Mouse (Mus musculus) cerebral cortex, adult 2 months (tissue): Measurements from ENCODE around the gene St3gal3.

Experiments
- WGBS: fragments of 180-500 bp; shearing (Covaris S2); methylation state at CpG from one replicate; pipeline ENCODE4 v1.1.7; 2018; 5-methylcytosine and 5-hydroxymethylcytosine counted together

The St3gal3 gene

DNA sequence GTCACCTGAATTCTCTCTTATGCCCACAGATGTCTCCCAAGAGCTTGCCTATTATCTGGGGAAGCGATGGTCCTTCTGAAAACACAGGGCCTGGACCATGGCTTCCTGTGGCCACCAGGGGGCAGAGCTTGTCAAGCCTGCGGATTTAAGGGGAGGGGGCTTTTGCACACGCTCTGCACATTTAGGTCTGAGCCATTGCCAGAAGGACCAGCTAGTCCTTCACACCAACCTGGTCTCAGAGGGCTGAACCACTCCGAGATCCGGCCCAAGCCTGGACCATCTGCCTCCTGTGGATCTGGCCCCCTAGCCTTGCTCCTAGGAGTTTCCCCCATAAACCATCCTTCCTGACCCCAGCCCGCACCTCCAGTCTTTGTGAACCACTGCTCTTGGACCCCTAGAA lies 206.5 kb downstream of the St3gal3 start:
- 21% methylated on average over 6 of the region's 6 CpGs for WGBS

DNA sequence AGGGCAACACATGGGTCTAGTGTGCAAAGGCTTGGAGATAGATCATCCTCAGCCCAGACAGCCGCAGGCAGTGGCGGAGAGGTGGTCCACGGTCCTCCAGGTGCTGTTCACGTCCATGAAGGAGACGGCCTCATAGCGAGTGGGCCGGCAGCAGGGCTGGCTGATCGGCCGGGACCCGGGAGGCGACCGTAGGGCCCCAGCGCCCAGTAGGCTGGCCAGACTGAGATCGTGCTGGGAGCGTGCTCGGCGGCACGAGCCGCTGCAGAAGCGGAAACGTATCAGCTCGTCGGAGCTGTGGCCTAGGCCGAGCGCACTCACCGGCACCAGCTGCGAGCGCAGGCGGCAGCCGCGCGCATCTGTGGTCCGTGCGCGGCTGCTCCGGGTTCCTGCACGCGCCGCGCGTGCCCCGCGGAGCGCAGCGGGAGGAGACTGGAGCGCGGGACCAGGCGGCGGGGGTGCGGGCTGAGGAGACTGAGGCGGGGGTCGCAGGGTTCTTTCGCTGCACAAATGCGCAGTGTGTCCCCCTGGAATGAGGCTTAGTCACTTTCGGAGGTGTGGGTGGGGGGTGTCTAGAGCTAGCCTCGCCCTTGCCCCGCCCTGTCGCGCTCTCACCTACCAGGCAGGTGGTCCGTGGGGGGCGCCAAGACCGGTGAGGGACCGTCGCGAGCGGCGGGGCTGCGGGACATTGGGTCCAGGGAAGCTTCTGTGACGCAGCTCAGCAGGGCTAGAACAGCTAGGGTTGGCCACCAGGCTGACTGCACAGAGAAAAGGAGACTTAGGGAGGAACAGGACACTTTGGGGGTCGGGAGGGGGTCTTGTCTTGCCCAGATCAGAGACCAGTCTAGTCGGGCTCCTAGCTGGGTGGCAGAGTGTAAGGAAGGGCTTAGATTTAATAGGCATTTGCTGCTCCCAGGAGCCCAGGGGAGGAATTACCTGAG lies 207.9 kb downstream of the St3gal3 start:
- WGBS = 3% methylated on average over 71 of the region's 71 CpGs

DNA sequence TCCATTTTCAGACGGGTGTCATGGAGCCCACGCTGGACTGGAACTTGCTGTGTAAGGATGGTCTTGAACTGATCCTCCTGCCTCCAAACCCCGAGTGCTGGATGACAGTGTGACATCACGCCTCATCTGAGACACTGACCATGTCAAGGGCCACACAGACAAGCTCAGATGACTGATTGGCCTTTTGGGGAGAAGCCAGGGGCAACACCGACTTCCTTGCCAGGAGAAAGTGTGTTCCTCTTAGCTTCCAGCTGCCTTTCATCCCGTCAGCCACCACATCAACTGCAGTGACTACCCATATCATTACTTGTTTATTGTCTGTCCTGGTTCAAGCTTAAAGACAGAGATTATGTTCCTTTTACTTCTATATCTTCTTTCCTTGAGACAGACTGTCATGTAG lies 209.8 kb downstream of the St3gal3 start:
- WGBS = 71% methylated on average over 5 of the region's 6 CpGs

DNA sequence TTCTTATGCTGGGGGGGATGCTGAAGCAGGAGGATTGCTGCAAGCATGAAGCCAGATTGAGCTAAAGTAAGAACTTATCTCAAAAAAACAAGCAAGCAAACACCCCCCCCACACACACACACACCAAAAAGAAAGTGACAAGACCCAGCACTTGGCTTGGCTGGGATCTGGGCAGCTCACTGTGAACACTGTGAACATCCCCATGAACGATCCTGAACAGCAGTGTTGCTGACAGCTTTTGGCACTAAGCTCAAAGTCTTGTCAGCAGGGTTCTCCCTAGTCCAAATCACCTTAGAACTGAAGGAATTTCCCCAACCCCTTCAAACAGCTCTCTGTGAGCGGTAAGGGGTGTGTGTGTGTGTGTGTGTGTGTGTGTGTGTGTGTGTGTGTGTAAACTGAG lies 211.3 kb downstream of the St3gal3 start:
- WGBS = 59% methylated on average over 2 of the region's 2 CpGs

DNA sequence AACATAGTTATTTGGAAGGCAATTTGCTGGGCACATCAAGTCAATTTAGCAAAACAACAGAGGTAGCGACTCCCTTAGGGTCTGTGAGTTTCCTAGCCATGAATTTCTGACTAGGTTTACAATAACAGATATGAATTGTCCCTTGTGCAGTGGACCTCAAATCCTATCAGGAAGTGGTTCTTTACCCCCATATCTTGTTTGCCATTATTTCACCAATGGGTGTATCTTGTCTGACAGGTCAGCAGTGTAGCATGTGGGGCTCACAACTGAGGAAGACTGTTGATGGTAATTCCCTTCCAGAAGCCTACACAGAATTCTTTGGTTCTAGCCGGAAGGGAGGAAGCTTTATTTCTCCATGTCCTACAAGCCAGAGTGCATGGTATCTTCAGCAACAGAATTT lies 213.4 kb downstream of the St3gal3 start:
- WGBS = 94% methylated on average over 2 of the region's 2 CpGs

DNA sequence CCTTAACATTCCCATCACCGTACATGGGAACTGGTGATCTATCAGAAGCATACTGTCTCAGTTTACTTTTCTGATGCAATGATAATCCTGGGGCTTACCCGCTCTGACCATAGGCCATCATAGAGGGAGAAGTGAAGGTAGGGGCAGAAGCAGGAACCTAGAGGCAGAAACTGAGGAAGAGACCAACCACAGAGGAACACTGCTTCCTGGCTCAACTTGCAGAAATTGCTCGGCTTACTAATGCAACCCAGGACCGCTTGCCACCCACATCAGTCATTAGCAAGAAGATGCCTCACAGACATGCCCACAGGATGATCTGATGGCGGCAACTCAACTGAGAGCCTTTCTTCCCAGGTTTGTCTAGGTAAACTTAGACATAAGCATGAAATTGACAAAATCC lies 216.0 kb downstream of the St3gal3 start:
- WGBS = 81% methylated on average over 5 of the region's 5 CpGs

DNA sequence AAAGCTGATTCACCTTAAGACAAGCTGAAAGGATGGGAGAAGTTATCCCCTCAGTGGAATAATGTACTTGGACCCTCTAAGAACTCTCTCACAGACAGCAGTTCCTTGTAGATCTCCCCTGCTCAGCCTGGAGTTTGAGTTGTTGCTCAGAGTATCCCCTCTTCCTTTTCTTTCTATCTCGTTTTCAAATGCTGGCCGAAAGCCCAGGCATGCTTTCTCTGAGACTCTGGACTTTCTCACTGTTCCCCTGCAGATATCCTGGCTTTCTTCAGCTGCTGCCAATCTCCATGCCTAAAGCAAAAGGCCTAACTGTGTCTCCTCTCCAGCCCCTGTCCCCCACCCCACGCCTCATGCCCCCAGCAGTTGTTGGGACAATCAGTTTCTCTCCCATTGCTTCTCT lies 216.5 kb downstream of the St3gal3 start:
- WGBS = 38% methylated on average over 3 of the region's 3 CpGs

DNA sequence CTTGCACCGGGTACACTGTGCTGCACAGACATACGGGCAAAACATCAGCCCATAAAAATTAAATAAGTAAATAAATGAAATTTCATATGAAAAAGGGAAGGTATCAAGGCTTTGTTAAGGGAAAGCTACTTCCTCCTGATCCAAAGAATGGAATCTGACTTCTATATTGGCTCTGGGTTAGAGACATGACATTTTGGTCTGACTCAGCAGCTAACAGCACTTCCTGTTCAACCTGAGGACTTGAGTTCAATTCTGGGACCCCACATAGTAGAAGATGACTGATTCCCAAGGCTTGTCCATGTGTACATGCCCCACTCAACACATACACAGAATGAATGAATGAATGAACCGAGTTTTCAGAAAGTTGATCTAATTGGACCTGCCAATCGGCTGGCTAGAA lies 216.9 kb downstream of the St3gal3 start:
- WGBS = 84% methylated on average over 4 of the region's 4 CpGs

DNA sequence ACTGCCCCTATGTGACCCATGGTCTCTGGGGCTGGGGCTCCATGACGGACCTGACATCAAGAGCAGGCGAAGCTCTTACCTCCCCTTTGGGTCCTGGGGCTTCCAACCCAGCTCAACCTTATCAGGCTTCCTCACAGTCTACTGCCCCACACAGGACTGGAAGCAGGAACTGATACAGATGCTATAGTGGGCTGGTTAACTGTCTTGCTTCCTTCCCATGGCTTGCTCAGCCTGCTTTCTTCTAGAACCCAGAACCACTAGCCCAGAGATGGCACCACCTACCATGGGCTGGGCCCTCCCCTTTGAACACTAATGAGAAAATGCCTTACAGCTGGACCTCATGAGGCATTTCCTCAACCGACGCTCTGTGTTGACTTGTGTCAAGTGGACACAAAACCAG lies 217.3 kb downstream of the St3gal3 start:
- 87% methylated on average over 4 of the region's 4 CpGs for WGBS

DNA sequence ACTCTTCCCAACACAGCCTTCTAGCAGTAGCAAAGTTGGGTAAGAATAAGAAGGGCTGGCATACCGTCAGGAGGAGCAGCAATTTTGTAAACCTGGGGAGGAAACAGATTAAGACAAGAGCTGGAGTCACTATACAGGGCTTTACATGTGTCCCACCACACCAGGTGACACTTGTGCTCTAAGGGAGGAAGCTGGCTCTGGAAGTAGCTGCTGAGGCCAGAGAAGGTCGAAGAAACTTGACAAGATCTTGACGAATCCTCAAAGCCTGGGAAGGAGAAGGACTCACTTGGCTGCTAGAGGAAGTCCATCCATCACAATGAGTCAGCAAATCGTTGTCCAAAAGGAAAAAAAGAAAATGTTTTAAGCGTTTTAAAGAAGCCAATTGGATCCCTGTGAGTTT lies 218.3 kb downstream of the St3gal3 start:
- WGBS = 73% methylated on average over 5 of the region's 5 CpGs

DNA sequence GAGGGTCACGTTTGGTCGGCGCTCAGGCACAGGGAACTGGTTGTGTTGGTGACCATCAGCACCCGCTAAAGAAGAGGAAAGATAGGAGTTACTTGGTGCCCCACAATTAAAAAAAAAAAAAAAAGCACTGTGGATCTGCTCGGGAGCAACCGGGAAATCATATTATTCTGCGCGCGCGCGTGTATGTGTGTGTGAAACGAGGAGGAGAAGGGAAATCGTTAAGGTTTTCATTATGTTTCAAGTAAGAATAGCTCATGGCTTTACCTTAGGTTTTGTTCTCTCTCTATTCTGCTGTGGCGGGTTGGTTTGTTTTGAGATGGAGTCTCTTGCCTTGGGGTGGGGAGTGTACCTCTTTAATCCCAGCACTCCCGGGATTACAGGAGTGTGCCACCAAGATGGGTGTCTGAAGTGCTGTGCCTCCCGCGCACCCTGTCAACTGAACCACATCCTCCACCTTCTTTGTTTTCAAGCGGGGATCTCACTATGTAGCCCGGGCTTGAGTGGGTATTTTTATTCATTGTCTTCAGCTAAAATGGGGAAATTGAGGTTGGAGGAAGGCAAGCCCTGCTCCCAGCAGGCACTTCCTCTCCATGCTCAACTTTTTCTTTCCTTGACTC lies 219.1 kb downstream of the St3gal3 start:
- 2% methylated on average over 19 of the region's 19 CpGs for WGBS

DNA sequence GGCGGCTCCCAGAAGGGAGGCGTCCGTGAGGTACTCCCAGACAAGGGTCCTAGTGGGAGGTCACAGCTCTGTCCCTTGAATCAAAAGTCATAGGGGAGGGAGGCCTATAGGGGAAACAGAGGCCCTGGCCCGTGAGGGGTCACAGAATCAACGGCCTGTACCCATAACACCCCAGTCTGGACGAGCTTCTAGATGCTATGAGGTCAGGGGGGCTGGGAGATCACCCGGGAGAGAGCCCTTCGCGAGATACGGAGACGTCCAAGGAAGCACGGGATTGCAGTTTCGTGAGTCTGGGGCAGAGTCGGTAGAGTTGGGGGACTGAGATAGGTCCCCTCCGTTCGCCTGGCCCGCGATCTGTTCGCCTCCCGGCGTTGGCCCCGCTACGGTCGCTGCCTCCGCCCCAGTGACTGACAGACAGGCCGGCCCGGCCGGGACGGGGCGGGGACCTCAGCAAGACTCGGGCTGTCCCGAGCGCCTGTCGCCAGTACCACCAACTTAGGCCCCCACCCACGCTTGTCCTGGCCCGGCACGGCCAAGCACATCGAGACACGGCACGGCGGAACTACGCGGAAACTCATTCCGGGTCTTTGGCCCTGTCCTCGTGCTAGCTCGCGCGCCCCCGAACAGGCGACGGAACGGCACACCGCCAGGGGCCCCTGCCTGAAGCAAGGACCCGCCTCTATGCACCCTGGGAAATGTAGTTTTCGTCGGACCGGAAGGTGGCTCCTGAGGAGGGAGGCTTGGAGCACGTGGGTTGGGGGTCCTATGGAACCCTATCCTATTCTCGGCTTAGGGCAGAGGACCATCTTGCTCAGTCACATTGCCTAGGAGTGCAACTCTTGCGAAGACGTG lies 219.9 kb downstream of the St3gal3 start, which contains the start of gene Ipo13:
Ipo13 (minus strand) TSS at position 409 of the 852 bp plus-strand sequence.
- WGBS = under 1% methylated on average over 61 of the region's 61 CpGs

DNA sequence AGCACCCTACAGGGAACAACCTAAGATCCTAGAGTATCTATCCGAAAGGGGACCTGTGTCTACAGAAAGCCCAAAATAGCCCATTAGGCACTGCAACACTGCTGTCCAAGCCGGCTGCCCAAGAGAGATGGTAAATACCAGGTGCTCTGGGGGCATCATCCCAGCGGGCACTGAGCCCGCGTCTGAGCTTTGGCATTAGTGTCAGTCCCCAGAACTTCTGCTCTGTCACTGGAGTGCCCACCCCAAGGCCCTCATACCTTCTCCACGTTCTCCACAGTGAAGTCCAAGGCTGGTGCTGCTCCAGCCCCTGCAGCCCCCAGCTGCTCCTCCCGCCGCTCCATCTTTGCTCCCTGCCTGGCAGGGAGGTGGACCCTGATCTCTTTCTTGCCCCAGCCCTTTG lies 220.7 kb downstream of the St3gal3 start:
- WGBS = 2% methylated on average over 8 of the region's 8 CpGs

DNA sequence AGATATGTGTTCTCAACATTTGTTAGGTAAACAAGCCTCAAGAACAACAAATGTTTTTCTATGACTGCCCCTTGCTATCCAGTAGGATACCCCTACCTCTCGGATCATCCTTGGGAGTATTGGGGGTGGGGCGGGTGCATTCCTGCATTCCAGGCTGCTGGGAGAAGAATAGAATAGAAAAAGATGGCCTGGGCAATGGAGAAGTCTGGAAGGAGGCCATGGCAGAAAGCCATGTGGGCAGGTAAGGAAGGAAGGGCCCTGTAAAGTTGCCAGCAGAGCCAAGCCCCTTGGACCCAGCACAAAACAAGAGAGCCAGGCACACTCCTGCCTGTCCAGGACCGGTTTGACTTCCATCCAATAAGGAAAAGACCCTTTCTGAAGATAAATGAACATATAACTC lies 221.3 kb downstream of the St3gal3 start:
- 39% methylated on average over 3 of the region's 3 CpGs for whole genome bisulfite sequencing

DNA sequence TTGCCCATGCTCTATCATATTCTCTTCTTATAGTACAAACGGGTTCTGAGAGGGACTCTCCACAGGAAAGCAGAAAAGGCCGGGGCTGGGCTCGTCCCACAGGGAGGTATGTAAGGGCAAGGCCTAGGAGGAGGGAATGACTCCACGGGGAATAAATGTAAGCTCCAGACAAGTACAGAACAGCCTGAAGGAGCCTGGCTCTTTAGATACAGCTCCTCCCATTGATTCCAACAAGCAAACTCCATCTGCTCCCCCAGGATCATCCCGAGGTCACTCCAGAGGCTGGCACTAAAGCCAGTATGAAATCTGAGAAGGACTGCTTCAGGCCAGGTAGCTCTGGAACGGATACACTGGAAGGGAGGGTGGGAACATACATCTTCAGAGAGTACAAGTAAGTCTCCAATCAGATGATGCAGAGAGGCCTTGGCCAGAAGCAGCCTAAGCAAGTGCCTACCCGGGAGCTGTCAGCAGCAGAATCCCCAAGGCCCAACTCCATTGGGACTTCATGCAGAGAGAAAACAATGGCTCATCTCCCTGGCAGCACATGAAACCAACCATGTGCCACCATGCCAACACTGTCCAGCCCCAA lies 221.9 kb downstream of the St3gal3 start:
- 52% methylated on average over 7 of the region's 7 CpGs for WGBS

DNA sequence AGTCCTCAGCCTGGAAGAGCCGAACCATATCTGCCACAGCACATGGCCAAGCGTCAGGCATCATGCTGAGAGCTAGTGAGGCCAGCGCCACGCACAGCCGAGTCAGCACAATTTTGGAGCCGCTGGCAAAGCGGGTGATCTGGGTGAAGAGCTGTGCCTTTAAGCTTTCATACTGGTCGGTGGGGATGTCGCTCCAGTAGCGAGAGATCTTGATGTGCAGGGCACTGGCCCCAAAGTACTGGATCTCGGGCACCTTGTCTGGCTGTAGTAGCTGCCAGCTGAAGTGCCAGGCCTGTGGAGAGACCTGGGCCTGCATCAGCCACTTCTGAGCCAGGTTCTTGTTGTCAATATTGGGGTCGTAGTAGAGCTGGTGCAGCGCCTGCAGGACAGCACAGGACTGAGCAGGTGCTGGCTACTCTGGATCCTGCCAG lies 222.6 kb downstream of the St3gal3 start:
- WGBS = 71% methylated on average over 13 of the region's 13 CpGs

DNA sequence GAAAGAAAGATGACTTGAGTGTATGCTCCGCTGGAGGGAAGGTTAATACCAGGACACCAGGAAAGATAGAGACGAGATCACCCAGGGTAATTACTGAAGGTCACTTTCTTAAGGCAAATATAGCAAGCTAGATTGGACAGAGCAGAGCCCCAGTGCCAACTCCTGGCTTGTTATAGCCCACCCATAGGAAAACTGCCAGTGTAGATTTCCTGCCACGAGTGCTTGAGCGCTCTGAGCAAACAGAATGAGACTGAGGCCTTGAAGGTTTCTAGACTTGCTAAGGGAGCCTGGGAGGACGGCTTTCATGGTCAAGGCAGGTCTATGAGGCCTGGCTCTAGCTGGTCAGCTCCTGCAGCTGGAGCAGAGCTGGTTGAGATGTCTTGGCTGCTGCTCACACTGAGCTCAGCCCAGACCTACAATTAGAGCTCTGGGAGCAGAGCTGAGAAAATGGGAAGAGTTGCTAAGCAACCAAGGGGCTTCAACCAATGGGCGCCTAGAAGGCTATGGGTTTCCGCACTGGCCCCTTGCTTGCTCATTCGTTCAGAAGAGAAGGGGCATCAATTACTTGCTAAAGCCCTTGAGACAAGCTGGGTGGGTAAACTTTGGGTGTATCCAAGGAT lies 225.8 kb downstream of the St3gal3 start:
- 34% methylated on average over 8 of the region's 8 CpGs for whole genome bisulfite sequencing

DNA sequence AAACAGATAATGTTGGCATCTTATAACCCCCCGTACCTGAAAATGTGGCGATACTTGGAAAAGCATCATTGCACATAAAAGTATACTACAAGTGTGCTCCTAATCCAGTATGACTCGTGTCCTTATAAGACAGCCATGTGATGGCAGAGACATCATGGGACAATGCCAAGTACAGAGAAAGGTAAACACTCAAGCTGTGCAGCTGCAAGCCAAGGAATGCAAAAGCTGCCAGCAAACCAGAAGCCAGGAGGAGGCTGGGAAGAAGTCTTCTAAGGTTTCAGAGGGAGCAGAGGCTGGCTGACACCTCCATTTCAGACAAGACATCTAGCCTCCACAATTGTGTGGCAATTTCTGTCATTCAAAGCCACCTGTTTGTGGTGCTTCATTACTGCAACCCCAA lies 228.5 kb downstream of the St3gal3 start:
- WGBS = 63% methylated on average over 3 of the region's 3 CpGs

DNA sequence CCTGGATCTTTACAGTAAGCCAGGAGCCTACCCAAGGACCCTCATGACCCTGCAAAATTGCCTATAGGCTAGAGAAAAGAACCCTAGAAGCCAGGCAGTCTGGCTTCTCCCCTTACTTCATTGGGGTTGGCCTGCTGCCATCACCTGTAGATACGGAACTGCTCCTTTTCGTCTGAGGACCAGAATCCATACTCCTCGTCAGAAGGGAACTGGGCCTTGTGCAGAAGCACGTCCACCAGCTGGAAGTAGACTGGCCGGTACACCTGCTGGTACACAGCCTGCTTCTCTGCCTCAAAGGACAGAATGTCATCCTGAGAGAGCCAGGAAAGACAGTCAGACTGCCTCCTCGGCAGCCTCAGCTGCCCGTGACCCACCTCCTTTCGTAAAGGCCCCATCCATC lies 230.0 kb downstream of the St3gal3 start:
- 68% methylated on average over 8 of the region's 8 CpGs for WGBS

DNA sequence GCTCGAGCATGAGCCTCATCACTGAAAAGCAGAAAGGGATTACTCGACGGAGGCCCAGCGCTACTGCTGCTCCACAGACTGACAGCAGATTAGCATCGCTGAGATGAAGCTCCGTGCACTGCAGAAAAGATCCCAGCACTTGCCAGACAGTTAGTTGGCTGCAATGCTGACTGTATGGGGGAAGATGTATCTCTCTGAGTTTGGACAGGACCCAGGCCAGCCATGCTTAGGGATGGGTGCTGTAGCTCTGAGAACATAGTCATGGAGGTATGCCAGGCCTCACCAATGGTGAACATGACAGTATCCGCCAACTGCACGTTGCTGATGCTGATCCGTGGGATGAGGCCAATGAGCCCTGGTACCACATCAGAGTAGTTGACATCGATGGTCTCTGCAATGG lies 230.6 kb downstream of the St3gal3 start:
- WGBS = 40% methylated on average over 10 of the region's 10 CpGs

DNA sequence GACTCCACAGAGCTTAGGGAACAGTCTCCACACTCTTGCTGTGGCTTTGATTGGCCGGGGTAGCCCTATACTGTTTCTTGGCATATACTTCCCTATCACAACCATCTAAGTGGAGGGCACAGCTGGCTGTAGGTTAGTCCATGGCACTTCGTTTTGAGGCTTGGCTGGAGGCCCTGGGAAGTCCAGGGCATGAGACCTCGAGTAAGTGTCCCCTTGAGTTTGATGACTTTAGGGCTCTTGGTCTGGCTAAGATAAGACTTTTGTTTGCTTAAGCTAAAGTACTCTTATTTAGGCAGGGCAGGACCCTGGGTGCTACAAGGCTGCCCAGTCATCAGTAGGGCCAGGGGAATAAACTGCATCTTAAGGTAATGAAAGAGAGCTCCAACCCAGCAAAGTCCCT lies 236.6 kb downstream of the St3gal3 start:
- 84% methylated on average over 3 of the region's 3 CpGs for WGBS
